ENCODE assay signal across 1 mouse cellular context in the genomic region with DNA sequence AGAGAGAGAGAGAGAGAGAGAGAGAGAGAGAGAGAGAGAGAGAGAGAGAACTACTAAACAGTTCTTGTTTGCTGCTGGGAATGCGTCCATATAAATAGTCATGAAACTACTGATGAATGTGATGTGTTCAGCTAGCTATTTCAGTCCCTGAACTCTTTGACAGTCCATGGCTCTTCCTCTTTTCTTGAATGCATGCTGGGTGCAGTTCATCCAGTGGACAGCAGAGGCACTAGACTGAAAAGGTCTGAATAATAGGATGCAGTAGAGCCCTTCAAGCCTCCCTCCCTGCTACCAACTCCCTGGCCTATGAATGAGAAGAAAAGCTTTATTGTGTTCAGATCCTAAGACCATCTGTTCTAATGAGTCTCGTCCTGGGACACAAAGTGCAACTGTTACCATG.
TF ChIP-seq lines count a peak whose summit lies in the region.

No protein-coding gene starts in this region.

TF ChIP-seq in MEL, 35 proteins besides CTCF, POLR2A, EP300 and RAD21 (continued from another document):
- TF ChIP-seq ZNF384 (IDR thresholded peaks at IDR 0.05; ENCODE audit: low read depth, low read length) (no peak), ZMIZ1 (IDR thresholded peaks at IDR 0.05; ENCODE audit: low read depth, low read length) (no peak), ZC3H11A (IDR thresholded peaks at IDR 0.05; ENCODE audit: low read depth, low read length) (no peak), GATA1 (IDR thresholded peaks at IDR 0.05; ENCODE audit: low read depth, low read length) (no peak)
TF ChIP-seq in MEL: peak in this region for 0.
